Mouse (Mus musculus) kidney, embryonic 15.5 days (tissue): ENCODE measurements around the gene Ppp1r12b. TPM values are rescaled to one million over a fixed set of nuclear protein-coding genes. Genes with fewer than 3 reads are reported as not detected.
A peak's percentile ranks its signal among the peaks of the same experiment; 100 is the strongest.

Experiments
- ATAC-seq: fragments of 200-750 bp; cut with Nextera tagmentation; replicated peaks from 2 replicates; pipeline ENCODE4 v1.8.0; 2017; ENCODE audit warnings: moderate TSS enrichment; ENCODE audit not compliant: low FRiP score
- H3K27ac ChIP-seq: fragments of 300-500 bp; sonication (generic); 2 replicates; pipeline ENCODE4 v1.5.1; 2015; ENCODE audit warnings: mild to moderate bottlenecking, inconsistent platforms
- H3K27me3 ChIP-seq: fragments of 300-500 bp; sonication (generic); 2 replicates; pipeline ENCODE4 v1.6.1; 2015; ENCODE audit warnings: inconsistent platforms
- H3K36me3 ChIP-seq: fragments of 300-500 bp; sonication (generic); 2 replicates; pipeline ENCODE4 v1.6.1; 2015; ENCODE audit warnings: inconsistent platforms
- H3K4me1 ChIP-seq: fragments of 300-500 bp; sonication (generic); 2 replicates; pipeline ENCODE4 v1.6.1; 2015; ENCODE audit warnings: inconsistent platforms
- H3K4me2 ChIP-seq: fragments of 300-500 bp; sonication (generic); 2 replicates; pipeline ENCODE4 v1.6.1; 2015; ENCODE audit warnings: moderate library complexity, mild to moderate bottlenecking, inconsistent platforms
- H3K4me3 ChIP-seq: fragments of 300-500 bp; sonication (generic); replicated peaks from 2 replicates; pipeline ENCODE4 v1.5.1; 2015; ENCODE audit warnings: mild to moderate bottlenecking, inconsistent platforms
- H3K9ac ChIP-seq: fragments of 300-500 bp; sonication (generic); 2 replicates; pipeline ENCODE4 v1.6.1; 2015; ENCODE audit warnings: mild to moderate bottlenecking, inconsistent platforms
- H3K9me3 ChIP-seq: fragments of 300-500 bp; sonication (generic); replicated peaks from 2 replicates; pipeline ENCODE4 v1.6.1; 2016; ENCODE audit warnings: inconsistent platforms
- WGBS: fragments of 180-500 bp; shearing (Covaris S2); methylation state at CpG from one replicate; pipeline ENCODE4 v1.1.7; 2015; ENCODE audit warnings: mixed read lengths; 5-methylcytosine and 5-hydroxymethylcytosine counted together
- polyA plus RNA-seq: library from polyadenylated mRNA; unstranded; fragments of >200 nt; fragmentation: Nextera tagmentation; extraction: Ambion mirVana; gene quantifications from 2 replicates; pipeline ENCODE4 v1.2.1, GENCODE M21; 2015

Gene Ppp1r12b
- polyA plus RNA-seq, 1 experiment from 2014 or later, result 6.7 TPM

- Histone ChIP-seq H3K4me1 (peaks cover 21% of the 10 kb centered on the region), H3K27me3 (no peaks in the 10 kb centered on the region), H3K9me3 (no peaks in the 10 kb centered on the region), H3K4me3 (no peak overlapping the region), H3K4me2 (no peak overlapping the region), H3K36me3 (no peaks in the 10 kb centered on the region), H3K27ac (0 out of 2 replicates have a peak overlapping the region, but pooled peaks have one; percentile 15), H3K9ac (no peak overlapping the region)
- no peak for ATAC-seq
- 54% methylated on average over 6 of the region's 6 CpGs for WGBS
Measured at GRCm38 (mm10) chr1:134816617-134817016, 139.1 kb downstream of the Ppp1r12b start.

- no peak overlapping the region for H3K9ac ChIP-seq
- WGBS, result 46% methylated on average over 3 of the region's 3 CpGs
- H3K27ac ChIP-seq, result peak overlapping the region; percentile 8; the same call in 1 of the 2 replicates
- ATAC-seq, result no peak
- no peak overlapping the region for H3K4me3 ChIP-seq
- H3K4me1 ChIP-seq, result peaks cover 21% of the 10 kb centered on the region
- no peaks in the 10 kb centered on the region for H3K36me3 ChIP-seq
- H3K9me3 ChIP-seq, result no peaks in the 10 kb centered on the region
- H3K4me2 ChIP-seq, result no peak overlapping the region
- no peaks in the 10 kb centered on the region for H3K27me3 ChIP-seq
Measured at GRCm38 (mm10) chr1:134815748-134816147, 140.0 kb downstream of the Ppp1r12b start.

GRCm38 (mm10) chr1:134805471-134805870 lies 150.3 kb downstream of the Ppp1r12b start:
- H3K9me3 ChIP-seq, result no peaks in the 10 kb centered on the region
- H3K27ac ChIP-seq, result no peak overlapping the region
- H3K4me1 ChIP-seq, result peaks cover 44% of the 10 kb centered on the region
- no peaks in the 10 kb centered on the region for H3K27me3 ChIP-seq
- WGBS, result 85% methylated on average over 9 of the region's 9 CpGs
- no peak overlapping the region for H3K4me2 ChIP-seq
- no peak overlapping the region for H3K9ac ChIP-seq
- no peak overlapping the region for H3K4me3 ChIP-seq
- H3K36me3 ChIP-seq, result no peaks in the 10 kb centered on the region
- no peak for ATAC-seq

DNA sequence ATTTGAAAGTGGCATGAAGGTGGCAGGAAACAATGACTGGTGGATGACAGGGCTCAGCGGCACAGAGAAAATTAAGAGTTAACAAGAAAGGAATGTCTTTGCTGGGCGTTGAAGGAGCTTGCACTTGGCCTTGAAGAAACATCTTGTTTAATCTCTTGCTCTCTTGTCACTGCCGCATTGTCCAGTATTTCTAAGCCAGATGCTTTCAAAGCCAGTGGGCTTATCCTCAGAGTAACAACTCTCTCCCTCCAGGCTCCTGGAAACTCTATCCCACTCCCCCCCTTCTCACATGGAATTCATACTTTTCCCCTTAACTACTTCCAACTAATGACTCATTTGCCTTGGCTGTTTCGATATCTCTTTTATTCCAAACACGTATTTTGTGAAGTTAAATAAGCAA lies 151.4 kb downstream of the Ppp1r12b start:
- no peaks in the 10 kb centered on the region; the same call in 1 of the 2 replicates for H3K36me3 ChIP-seq
- H3K27me3 ChIP-seq, result no peaks in the 10 kb centered on the region
- no peak overlapping the region for H3K4me2 ChIP-seq
- H3K9ac ChIP-seq, result no peak overlapping the region
- WGBS, result 41% methylated on average over 5 of the region's 5 CpGs
- H3K4me3 ChIP-seq, result no peak overlapping the region
- H3K27ac ChIP-seq, result peak overlapping the region; percentile 83
- no peaks in the 10 kb centered on the region for H3K9me3 ChIP-seq
- H3K4me1 ChIP-seq, result peaks cover 46% of the 10 kb centered on the region
- no peak for ATAC-seq

- H3K27me3 ChIP-seq, result no peaks in the 10 kb centered on the region
- H3K36me3 ChIP-seq, result peaks cover 3% of the 10 kb centered on the region; the same call in 1 of the 2 replicates
- no peak overlapping the region for H3K9ac ChIP-seq
- ATAC-seq, result no peak
- 46% methylated on average over 16 of the region's 16 CpGs for WGBS
- no peaks in the 10 kb centered on the region for H3K9me3 ChIP-seq
- peaks cover 46% of the 10 kb centered on the region for H3K4me1 ChIP-seq
- peak overlapping the region; percentile 30 for H3K4me2 ChIP-seq
- no peak overlapping the region for H3K4me3 ChIP-seq
- peak overlapping the region; percentile 83 for H3K27ac ChIP-seq
Measured at GRCm38 (mm10) chr1:134803286-134804117, 152.2 kb downstream of the Ppp1r12b start.

DNA sequence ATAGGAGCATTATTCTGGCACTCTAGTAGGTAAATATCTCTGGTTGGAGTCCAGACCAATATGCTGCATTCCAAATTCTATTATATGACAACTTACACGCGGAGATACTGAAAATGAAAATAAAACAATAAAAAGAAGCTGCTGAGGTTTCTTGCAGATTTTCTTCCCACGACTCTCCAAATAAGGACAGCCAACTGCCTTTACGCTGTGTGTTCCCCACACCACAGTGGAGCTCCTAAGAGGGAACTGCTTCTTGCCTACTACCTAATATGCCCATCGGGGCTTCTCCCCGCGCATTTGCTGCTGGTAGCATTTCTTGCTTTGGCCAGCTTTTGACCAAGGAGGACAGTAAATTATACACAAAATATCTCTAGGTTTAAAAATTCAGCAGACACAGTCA lies 154.0 kb downstream of the Ppp1r12b start:
- no peak overlapping the region for H3K4me3 ChIP-seq
- 89% methylated on average over 7 of the region's 7 CpGs for WGBS
- H3K9ac ChIP-seq, result no peak overlapping the region
- H3K27me3 ChIP-seq, result no peaks in the 10 kb centered on the region
- no peaks in the 10 kb centered on the region for H3K9me3 ChIP-seq
- peaks cover 41% of the 10 kb centered on the region for H3K4me1 ChIP-seq
- peaks cover 8% of the 10 kb centered on the region; the same call in 1 of the 2 replicates for H3K36me3 ChIP-seq
- H3K27ac ChIP-seq, result peak overlapping the region; percentile 10; the same call in 1 of the 2 replicates
- no peak for ATAC-seq
- peak overlapping the region; percentile 0; the same call in 1 of the 2 replicates for H3K4me2 ChIP-seq

GRCm38 (mm10) chr1:134796536-134796935 lies 159.2 kb downstream of the Ppp1r12b start:
- H3K9me3 ChIP-seq, result no peaks in the 10 kb centered on the region
- no peak overlapping the region for H3K4me2 ChIP-seq
- H3K36me3 ChIP-seq, result peaks cover 8% of the 10 kb centered on the region; the same call in 1 of the 2 replicates
- no peak overlapping the region for H3K27ac ChIP-seq
- WGBS, result 74% methylated on average over 3 of the region's 3 CpGs
- peaks cover 15% of the 10 kb centered on the region for H3K4me1 ChIP-seq
- ATAC-seq, result no peak
- no peaks in the 10 kb centered on the region for H3K27me3 ChIP-seq
- H3K9ac ChIP-seq, result no peak overlapping the region
- H3K4me3 ChIP-seq, result no peak overlapping the region

DNA sequence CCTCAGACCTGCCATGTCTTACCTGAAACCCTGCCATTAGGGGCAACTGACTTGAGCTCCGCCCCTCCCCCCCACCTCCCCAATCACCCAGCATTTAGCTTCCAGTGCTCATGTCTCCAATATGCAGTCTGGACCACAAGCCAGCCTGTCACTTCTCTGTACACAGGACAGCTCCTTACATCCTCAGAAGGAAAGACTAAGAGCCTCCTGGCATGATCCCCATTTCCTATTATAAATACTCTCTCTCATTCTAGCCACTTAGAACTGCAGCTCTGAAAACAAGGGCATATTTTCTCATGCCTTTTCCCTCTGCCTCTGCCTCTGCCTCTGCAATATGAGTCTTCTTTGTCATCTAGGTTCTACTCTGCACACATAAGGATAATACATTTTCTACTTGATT lies 159.7 kb downstream of the Ppp1r12b start:
- H3K9ac ChIP-seq, result no peak overlapping the region
- peaks cover 11% of the 10 kb centered on the region for H3K4me1 ChIP-seq
- 96% methylated on average over 1 of the region's 1 CpGs for WGBS
- H3K9me3 ChIP-seq, result no peaks in the 10 kb centered on the region
- ATAC-seq, result no peak
- no peak overlapping the region for H3K27ac ChIP-seq
- H3K36me3 ChIP-seq, result peaks cover 8% of the 10 kb centered on the region; the same call in 1 of the 2 replicates
- H3K4me3 ChIP-seq, result no peak overlapping the region
- H3K27me3 ChIP-seq, result no peaks in the 10 kb centered on the region
- H3K4me2 ChIP-seq, result no peak overlapping the region

GRCm38 (mm10) chr1:134791456-134791855 lies 164.3 kb downstream of the Ppp1r12b start:
- H3K27me3 ChIP-seq, result no peaks in the 10 kb centered on the region
- no peak overlapping the region for H3K4me2 ChIP-seq
- no peak for ATAC-seq
- no peak overlapping the region for H3K4me3 ChIP-seq
- no peak overlapping the region for H3K9ac ChIP-seq
- peaks cover 13% of the 10 kb centered on the region for H3K4me1 ChIP-seq
- no peaks in the 10 kb centered on the region for H3K36me3 ChIP-seq
- no peaks in the 10 kb centered on the region for H3K9me3 ChIP-seq
- H3K27ac ChIP-seq, result no peak overlapping the region

DNA sequence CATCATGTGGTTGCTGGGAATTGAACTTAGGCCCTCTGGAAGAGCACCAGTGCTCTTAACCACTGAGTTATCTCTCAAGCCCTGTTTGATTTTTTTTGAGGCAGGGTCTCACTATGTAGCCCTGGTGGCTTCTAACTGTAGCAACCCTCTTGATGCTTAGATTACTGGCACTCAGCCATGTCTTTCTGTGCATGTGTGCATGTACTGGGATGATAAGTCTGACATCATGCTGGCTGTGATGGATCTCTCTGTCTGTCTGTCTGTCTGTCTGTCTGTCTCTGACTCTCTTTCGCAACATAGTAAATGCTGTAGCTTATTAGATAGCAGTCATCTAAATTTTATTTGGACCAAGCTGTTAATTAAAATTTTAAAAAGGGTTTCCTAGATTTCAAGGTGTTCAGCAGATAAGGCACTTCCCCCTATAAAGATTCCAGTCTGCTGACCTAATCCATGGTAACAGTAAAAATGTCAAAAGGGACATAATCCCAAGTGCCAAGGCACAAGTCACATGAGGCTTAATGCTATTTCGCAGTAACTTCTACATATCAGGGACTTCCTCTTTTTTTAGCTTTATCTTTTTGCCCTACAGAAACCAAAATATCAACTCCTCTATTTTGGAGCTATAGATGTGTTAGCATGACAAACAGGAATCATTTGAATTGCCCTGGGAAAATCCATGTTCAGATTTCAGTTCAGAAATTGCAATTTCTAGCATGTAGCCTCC lies 164.9 kb downstream of the Ppp1r12b start:
- Histone ChIP-seq H3K4me2 (no peak overlapping the region), H3K4me3 (no peak overlapping the region), H3K9ac (no peak overlapping the region), H3K9me3 (no peaks in the 10 kb centered on the region), H3K4me1 (peaks cover 16% of the 10 kb centered on the region), H3K36me3 (no peaks in the 10 kb centered on the region), H3K27ac (no peak overlapping the region), H3K27me3 (no peaks in the 10 kb centered on the region)
- no peak for ATAC-seq
- 81% methylated on average over 2 of the region's 2 CpGs for WGBS

DNA sequence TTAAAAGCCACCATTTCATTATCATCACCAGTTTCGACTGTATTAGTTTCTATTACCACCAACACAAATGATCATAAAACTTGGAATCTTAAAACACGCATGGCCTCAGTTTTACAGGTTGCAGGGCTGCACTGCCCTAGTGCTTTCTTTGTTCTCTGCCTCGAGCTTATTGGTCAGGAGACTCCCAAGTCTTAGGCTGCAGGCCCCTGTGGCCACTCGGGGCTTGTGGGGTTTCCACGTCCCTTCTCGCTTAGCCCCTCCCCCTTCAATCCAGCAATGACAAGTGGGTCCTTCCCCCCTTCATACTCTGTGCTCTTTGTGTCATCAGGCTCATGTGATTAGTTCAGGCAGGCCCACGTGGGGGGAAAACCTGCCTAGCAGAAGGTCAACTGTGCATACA lies 167.6 kb downstream of the Ppp1r12b start:
- ATAC-seq, result no peak
- WGBS, result 56% methylated on average over 7 of the region's 7 CpGs
- Histone ChIP-seq H3K4me1 (peaks cover 16% of the 10 kb centered on the region), H3K4me2 (no peak overlapping the region), H3K27ac (no peak overlapping the region), H3K9ac (no peak overlapping the region), H3K4me3 (no peak overlapping the region), H3K27me3 (no peaks in the 10 kb centered on the region), H3K9me3 (no peaks in the 10 kb centered on the region), H3K36me3 (no peaks in the 10 kb centered on the region)

- peaks cover 17% of the 10 kb centered on the region for H3K4me1 ChIP-seq
- no peaks in the 10 kb centered on the region for H3K9me3 ChIP-seq
- H3K4me3 ChIP-seq, result no peak overlapping the region
- H3K9ac ChIP-seq, result no peak overlapping the region
- no peaks in the 10 kb centered on the region for H3K36me3 ChIP-seq
- H3K4me2 ChIP-seq, result no peak overlapping the region
- H3K27ac ChIP-seq, result no peak overlapping the region
- no peak for ATAC-seq
- no peaks in the 10 kb centered on the region for H3K27me3 ChIP-seq
- WGBS, result 86% methylated on average over 1 of the region's 1 CpGs
Measured at GRCm38 (mm10) chr1:134784911-134785310, 170.8 kb downstream of the Ppp1r12b start.
